Mouse (Mus musculus) left cerebral cortex, postnatal 4 days (tissue): ENCODE measurements around the gene Tprn. TPM values are rescaled to one million over a fixed set of nuclear protein-coding genes. Genes with fewer than 3 reads are reported as not detected.

Experiments
- total RNA-seq, 2 experiments: library from RNA; stranded (reverse); gene quantifications; 2 replicates each; pipeline ENCODE4 v1.2.3; 2021

The Tprn gene
- total RNA-seq, 2 experiments from 2014 or later, result 15.4 to 16.2 TPM

Other genes with a start within 250 kb of the Tprn start
- gene Nsmf, start 208.3 kb upstream of the Tprn start, total RNA-seq, result 100 to 1,000 TPM; 342 to 359 TPM
- gene Entpd8, start 182.3 kb upstream of the Tprn start, total RNA-seq, result not detected
- not detected for gene Noxa1, start 167.5 kb upstream of the Tprn start, total RNA-seq
- gene Nrarp, start 81.9 kb upstream of the Tprn start, total RNA-seq, result 10 to 100 TPM; 32.5 to 35.0 TPM
- 1 to 10 TPM; 1.4 to 1.8 TPM for gene Tor4a, start 65.7 kb upstream of the Tprn start, total RNA-seq
- 10 to 100 TPM; 62.6 to 65.1 TPM for gene Nelfb, start 51.1 kb upstream of the Tprn start, total RNA-seq
- not detected for gene Stpg3, start 48.0 kb upstream of the Tprn start, total RNA-seq
- gene Fam166a, start 43.9 kb upstream of the Tprn start, total RNA-seq, result not detected
- gene Tubb4b, start 37.9 kb upstream of the Tprn start, total RNA-seq, result 100 to 1,000 TPM; 324 to 351 TPM
- not detected for gene Slc34a3, start 28.3 kb upstream of the Tprn start, total RNA-seq
- gene Rnf224, start 25.8 kb upstream of the Tprn start, total RNA-seq, result not detected
- 100 to 1,000 TPM; 169 to 189 TPM for gene Rnf208, start 20.4 kb upstream of the Tprn start, total RNA-seq
- not detected for gene Cysrt1, start 20.2 kb upstream of the Tprn start, total RNA-seq
- 1 to 10 TPM; 2.4 to 7.7 TPM for gene AL732309.1, start 15.8 kb upstream of the Tprn start, total RNA-seq
- 10 to 100 TPM; 26.4 to 26.8 TPM for gene Tmem203, start 7.2 kb upstream of the Tprn start, total RNA-seq
- gene Ssna1, start 9.8 kb downstream of the Tprn start, total RNA-seq, result 10 to 100 TPM; 72.3 to 75.7 TPM
- 100 to 1,000 TPM; 108 to 121 TPM for gene Anapc2, start 9.9 kb downstream of the Tprn start, total RNA-seq
- not detected for gene Tmem210, start 25.5 kb downstream of the Tprn start, total RNA-seq
- not detected for gene Lrrc26, start 27.3 kb downstream of the Tprn start, total RNA-seq
- gene Grin1, start 56.6 kb downstream of the Tprn start, total RNA-seq, result 100 to 1,000 TPM; 163 to 186 TPM
- 10 to 100 TPM; 51.0 to 61.3 TPM for gene Man1b1, start 69.7 kb downstream of the Tprn start, total RNA-seq
- gene Dpp7, start 93.7 kb downstream of the Tprn start, total RNA-seq, result 10 to 100 TPM; 23.0 to 27.3 TPM
- 1 to 10 TPM; 6.5 to 7.3 TPM for gene Uap1l1, start 103.1 kb downstream of the Tprn start, total RNA-seq
- gene Sapcd2, start 109.7 kb downstream of the Tprn start, total RNA-seq, result 10 to 100 TPM; 11.7 to 11.8 TPM
- 1 to 10 TPM; 6.8 to 7.2 TPM for gene Entpd2, start 133.3 kb downstream of the Tprn start, total RNA-seq
- gene Npdc1, start 136.7 kb downstream of the Tprn start, total RNA-seq, result 100 to 1,000 TPM; 478 to 490 TPM
- under 1 TPM in 1 of 2 experiments, not detected in 1; 0.16 TPM for gene Fut7, start 160.6 kb downstream of the Tprn start, total RNA-seq
- 10 to 100 TPM; 78.4 to 99.2 TPM for gene Abca2, start 166.1 kb downstream of the Tprn start, total RNA-seq
- under 1 TPM in 1 of 2 experiments, not detected in 1; 0.52 TPM for gene Clic3, start 194.2 kb downstream of the Tprn start, total RNA-seq
- 10 to 100 TPM; 83.1 to 92.4 TPM for gene Paxx, start 198.5 kb downstream of the Tprn start, total RNA-seq
- gene Ptgds, start 207.4 kb downstream of the Tprn start, total RNA-seq, result 100 to 1,000 TPM; 665 to 881 TPM
- gene Lcn12, start 231.3 kb downstream of the Tprn start, total RNA-seq, result not detected
- 100 to 1,000 TPM; 117 TPM for gene Fbxw5, start 238.1 kb downstream of the Tprn start, total RNA-seq
- 1 to 10 TPM in 1 of 2 experiments, under 1 TPM in 1; 0.98 to 1.3 TPM for gene C8g, start 239.1 kb downstream of the Tprn start, total RNA-seq